ENCODE assay signal across 20 mouse cellular contexts in the genomic region with DNA sequence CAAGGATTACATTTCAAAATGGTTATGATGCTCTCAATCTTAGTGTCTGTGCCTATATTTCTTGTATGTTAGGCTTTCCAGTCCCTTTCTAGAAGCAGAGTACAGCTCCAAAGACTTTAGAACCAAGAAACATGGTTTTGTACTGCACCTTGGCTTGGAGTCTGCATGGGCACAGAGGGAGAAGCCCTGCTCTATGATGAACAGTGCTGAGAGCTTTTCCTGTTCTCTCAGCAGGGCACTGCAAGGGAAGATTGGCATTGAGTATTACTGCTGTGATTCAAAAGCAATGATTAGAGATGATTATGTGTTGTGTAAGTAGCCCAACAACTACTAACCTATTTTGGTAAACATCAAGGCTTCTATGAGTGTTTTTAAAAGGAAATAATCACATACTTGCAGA. TPM values are rescaled to one million over a fixed set of nuclear protein-coding genes. Genes with fewer than 3 reads are reported as not detected.
DNase-seq lines count a peak whose midpoint lies in the region; TF ChIP-seq lines count a peak whose summit lies in the region.
"Had no signal": no experiment of that assay in that cellular context is flagged by ENCODE, and none has a peak within 500 bp of the region (broad histone marks: within the 10 kb centered on the region; RNA-seq: fewer than 3 reads in every experiment).

No protein-coding gene starts in this region.

- TF ChIP-seq CTCF in cerebellum, adult 2 months (IDR thresholded peaks at IDR 0.05; ENCODE audit: borderline replicate concordance, insufficient read depth, low read depth, low read length) = no peak

- TF ChIP-seq POLR2A in cerebellum, adult 2 months (IDR thresholded peaks at IDR 0.05; ENCODE audit: borderline replicate concordance, insufficient read depth, low read length) = no peak

- peaks cover 35% of the 10 kb centered on the region for H3K4me1 ChIP-seq in cerebellum, adult 2 months (ENCODE audit: control insufficient read depth, insufficient read depth, low read length)
- H3K4me1 ChIP-seq: embryonic facial prominence, embryonic 15.5 days; hindbrain, embryonic 12.5 days had no signal

- peak; percentile 28 for DNase-seq in left cerebral cortex, postnatal 4 days
- DNase-seq in left cerebral cortex, adult 11 months (ENCODE audit: low spot score) = no peak
- peak; percentile 55 to 85 for DNase-seq in cerebellum, adult 2 months
- peak; percentile 60 to 71 for DNase-seq in cerebellum, postnatal 10 days
- DNase-seq in kidney, adult 9 months = no peak
- DNase-seq in heart, postnatal 36 days = no peak
- DNase-seq in lung, postnatal 4 days = no peak
- DNase-seq in thymus, postnatal 25 days = no peak
- DNase-seq: adrenal gland, postnatal 14 days; embryo, embryonic 11 days; gastrocnemius, postnatal 36 days; heart, adult 11 months; heart, postnatal 4 days had no signal

- no peak overlapping the region for H3K27ac ChIP-seq in cerebellum, adult 2 months (ENCODE audit: insufficient read depth, low read length)
- H3K27ac ChIP-seq: embryonic facial prominence, embryonic 15.5 days; forebrain, embryonic 10.5 days; forebrain, embryonic 15.5 days; heart, embryonic 13.5 days; hindbrain, embryonic 12.5 days had no signal

- intact Hi-C loops in left cerebral cortex, postnatal 4 days (cut with DNase I) = no loop called here
- intact Hi-C loops in heart, postnatal 36 days (cut with DNase I) = no loop called here

- H3K4me3 ChIP-seq in cerebellum, adult 2 months (replicated peaks; ENCODE audit: insufficient read depth, low read depth, low read length) = no peak overlapping the region
- H3K4me3 ChIP-seq: embryonic facial prominence, embryonic 15.5 days; erythroblast, embryonic 14.5 days; forebrain, embryonic 10.5 days; forebrain, embryonic 15.5 days; heart, embryonic 13.5 days; hindbrain, embryonic 12.5 days had no signal

- H3K27me3 ChIP-seq in cerebellum, adult 2 months (ENCODE audit: control insufficient read depth, insufficient read depth, low read length) = no peaks in the 10 kb centered on the region
- H3K27me3 ChIP-seq: embryonic facial prominence, embryonic 15.5 days; forebrain, embryonic 15.5 days; heart, embryonic 13.5 days; hindbrain, embryonic 12.5 days had no signal

RNA-seq across cellular contexts. Expression of gene Serpinb8, which starts 1.6 kb away (rescaled TPM):
- 1 to 10 TPM; 1.3 to 2.5 TPM for total RNA-seq in left cerebral cortex, postnatal 4 days (2021)
- 2.2 and 2.5 TPM in 2 replicates for polyA plus RNA-seq in cerebellum, adult 2 months (2012; rRNA removed)
- 1 to 10 TPM; 3.6 to 6.0 TPM for total RNA-seq in heart, postnatal 36 days (2021)
- total RNA-seq: MEL had no signal
- polyA plus RNA-seq: erythroblast, embryonic 14.5 days had no signal

Comparison
In these comparisons a context has a peak if more than half of its experiments do, and no peak if none do; other contexts are left out.
1. DNase-seq: peak in left cerebral cortex, postnatal 4 days (single experiment), cerebellum, adult 2 months (2 of 2) and cerebellum, postnatal 10 days (2 of 2); none in left cerebral cortex, adult 11 months (single experiment), kidney, adult 9 months (single experiment), heart, postnatal 36 days (0 of 2), lung, postnatal 4 days (0 of 2) and thymus, postnatal 25 days (single experiment).